Mouse (Mus musculus) MEL (cell line): ENCODE results near the gene Slc13a2. TPM values are rescaled to one million over a fixed set of nuclear protein-coding genes. Genes with fewer than 3 reads are reported as not detected.

Experiments
- DNase-seq: peaks from one replicate; pipeline ENCODE4 v3.0.0; 2011; ENCODE audit warnings: low read depth, low spot score
- H3K27ac ChIP-seq: 2 replicates; pipeline ENCODE4 v1.5.1; 2012; ENCODE audit warnings: low read depth, mild to moderate bottlenecking, control low read depth, low read length, moderate library complexity; ENCODE audit not compliant: control insufficient read depth
- H3K27me3 ChIP-seq, 2 experiments: fragments of 150-350 bp in 1 of 2; sonication (generic) in 1 of 2; 2 replicates each; pipeline ENCODE4 v1.6.1; 2012; ENCODE audit warnings: low read length in 2 of 2, mild to moderate bottlenecking in 2 of 2, improper control_type of control experiment in 1 of 2, moderate library complexity in 1 of 2; ENCODE audit not compliant: insufficient read depth in 2 of 2, control insufficient read depth in 1 of 2
- H3K36me3 ChIP-seq, 2 experiments: 2 replicates each; pipeline ENCODE4 v1.6.1; 2012 to 2014; ENCODE audit warnings: low read length in 2 of 2, improper control_type of control experiment in 1 of 2, inconsistent platforms in 1 of 2, mild to moderate bottlenecking in 1 of 2; ENCODE audit not compliant: insufficient read depth in 2 of 2, control insufficient read depth in 1 of 2
- H3K4me1 ChIP-seq, 2 experiments: fragments of 150-350 bp in 1 of 2; sonication (generic) in 1 of 2; 2 replicates each; pipeline ENCODE4 v1.6.1; 2012; ENCODE audit warnings: low read length in 2 of 2, improper control_type of control experiment in 1 of 2, mild to moderate bottlenecking in 1 of 2; ENCODE audit not compliant: insufficient read depth in 2 of 2, control insufficient read depth in 1 of 2
- H3K4me3 ChIP-seq, 2 experiments: fragments of 150-350 bp in 1 of 2; sonication (generic) in 1 of 2; 2 replicates each; pipeline ENCODE4 v1.5.1; 2012; ENCODE audit warnings: low read depth in 2 of 2, low read length in 2 of 2, mild to moderate bottlenecking in 2 of 2, moderate library complexity in 2 of 2, control low read depth in 1 of 2, improper control_type of control experiment in 1 of 2; ENCODE audit not compliant: control insufficient read depth in 1 of 2, insufficient read depth in 1 of 2
- H3K79me2 ChIP-seq: 2 replicates; pipeline ENCODE4 v1.6.1; 2012; ENCODE audit warnings: mild to moderate bottlenecking, low read length, moderate library complexity; ENCODE audit not compliant: control insufficient read depth, poor library complexity, insufficient read depth
- H3K9ac ChIP-seq: 2 replicates; pipeline ENCODE4 v1.6.1; 2012; ENCODE audit warnings: low read depth, mild to moderate bottlenecking, control low read depth, low read length, moderate library complexity; ENCODE audit not compliant: control insufficient read depth, poor library complexity, severe bottlenecking
- H3K9me3 ChIP-seq: fragments of 150-350 bp; sonication (generic); replicated peaks from 2 replicates; pipeline ENCODE4 v1.6.1; 2012; ENCODE audit warnings: mild to moderate bottlenecking, low read length, improper control_type of control experiment, moderate library complexity; ENCODE audit not compliant: insufficient read depth
- CHD2 ChIP-seq: IDR thresholded peaks from 2 replicates; pipeline ENCODE4 v1.6.1; 2011; ENCODE audit warnings: low read length, improper control_type of control experiment
- ELF1 ChIP-seq: IDR thresholded peaks from 2 replicates; pipeline ENCODE4 v1.6.1; 2014; ENCODE audit warnings: low read depth, mild to moderate bottlenecking, inconsistent platforms, low read length, improper control_type of control experiment, moderate library complexity
- GATA1 ChIP-seq: IDR thresholded peaks from 2 replicates; pipeline ENCODE4 v1.6.1; 2011; ENCODE audit warnings: low read depth, low read length, improper control_type of control experiment
- JUND ChIP-seq: IDR thresholded peaks from 2 replicates; pipeline ENCODE4 v1.6.1; 2011; ENCODE audit warnings: low read depth, mild to moderate bottlenecking, improper control_type of control experiment, low read length
- MAFK ChIP-seq: IDR thresholded peaks from 2 replicates; pipeline ENCODE4 v1.6.1; 2011; ENCODE audit warnings: low read depth, mild to moderate bottlenecking, low read length, improper control_type of control experiment, borderline replicate concordance
- MAX ChIP-seq: IDR thresholded peaks from 2 replicates; pipeline ENCODE4 v1.6.1; 2011; ENCODE audit warnings: low read length, improper control_type of control experiment
- MAZ ChIP-seq: IDR thresholded peaks from 2 replicates; pipeline ENCODE4 v1.6.1; 2012; ENCODE audit warnings: low read depth, mild to moderate bottlenecking, inconsistent platforms, low read length, improper control_type of control experiment
- MEF2A ChIP-seq: IDR thresholded peaks from 2 replicates; pipeline ENCODE4 v1.6.1; 2014; ENCODE audit warnings: low read depth, mild to moderate bottlenecking, inconsistent platforms, low read length, improper control_type of control experiment; ENCODE audit not compliant: poor library complexity, insufficient replicate concordance, severe bottlenecking; ENCODE audit errors: extremely low read depth
- MXI1 ChIP-seq: IDR thresholded peaks from 2 replicates; pipeline ENCODE4 v1.6.1; 2011; ENCODE audit warnings: mild to moderate bottlenecking, low read depth, low read length, improper control_type of control experiment
- MYB ChIP-seq: IDR thresholded peaks from 2 replicates; pipeline ENCODE4 v1.6.1; 2011; ENCODE audit warnings: mild to moderate bottlenecking, low read depth, low read length, improper control_type of control experiment
- NELFE ChIP-seq: IDR thresholded peaks from 2 replicates; pipeline ENCODE4 v1.6.1; 2011; ENCODE audit warnings: low read depth, low read length, improper control_type of control experiment
- POLR2A ChIP-seq, 2 experiments: IDR thresholded peaks; 2 replicates each; pipeline ENCODE4 v1.6.1; 2011 to 2012; ENCODE audit warnings: low read length in 2 of 2, mild to moderate bottlenecking in 2 of 2, control low read depth in 1 of 2, improper control_type of control experiment in 1 of 2, low read depth in 1 of 2, moderate library complexity in 1 of 2; ENCODE audit not compliant: control insufficient read depth in 1 of 2, insufficient read depth in 1 of 2, poor library complexity in 1 of 2
- POLR2AphosphoS2 ChIP-seq: IDR thresholded peaks from 2 replicates; pipeline ENCODE4 v1.6.1; 2011; ENCODE audit warnings: low read length, improper control_type of control experiment
- RAD21 ChIP-seq: IDR thresholded peaks from 2 replicates; pipeline ENCODE4 v1.6.1; 2011; ENCODE audit warnings: mild to moderate bottlenecking, low read depth, low read length, improper control_type of control experiment
- USF1 ChIP-seq: IDR thresholded peaks from 2 replicates; pipeline ENCODE4 v1.6.1; 2014; ENCODE audit warnings: low read depth, mild to moderate bottlenecking, inconsistent platforms, low read length, improper control_type of control experiment, moderate library complexity
- ZC3H11A ChIP-seq: IDR thresholded peaks from 2 replicates; pipeline ENCODE4 v1.6.1; 2012; ENCODE audit warnings: low read depth, mild to moderate bottlenecking, inconsistent platforms, low read length, improper control_type of control experiment
- polyA plus RNA-seq, 2 experiments: library from polyadenylated mRNA; stranded (reverse) in 1 of 2; unstranded in 1 of 2; fragments of >175 nt in 1 of 2; fragments of >200 nt in 1 of 2; gene quantifications; 2 replicates each; pipeline versions ENCODE4 v1.2.1 to v1.2.4; 2012; ENCODE audit warnings: low replicate concordance in 2 of 2, low read depth in 1 of 2; ENCODE audit not compliant: insufficient read length in 2 of 2, insufficient read depth in 1 of 2, missing spikeins in 1 of 2
- total RNA-seq: library from RNA; depleted of rRNA; stranded (reverse); fragments of 300-350 nt; gene quantifications from 2 replicates; pipeline ENCODE4 v1.2.3, GENCODE M21; 2012

Slc13a2 gene
- total and polyA plus RNA-seq, 3 experiments: not detected

DNA sequence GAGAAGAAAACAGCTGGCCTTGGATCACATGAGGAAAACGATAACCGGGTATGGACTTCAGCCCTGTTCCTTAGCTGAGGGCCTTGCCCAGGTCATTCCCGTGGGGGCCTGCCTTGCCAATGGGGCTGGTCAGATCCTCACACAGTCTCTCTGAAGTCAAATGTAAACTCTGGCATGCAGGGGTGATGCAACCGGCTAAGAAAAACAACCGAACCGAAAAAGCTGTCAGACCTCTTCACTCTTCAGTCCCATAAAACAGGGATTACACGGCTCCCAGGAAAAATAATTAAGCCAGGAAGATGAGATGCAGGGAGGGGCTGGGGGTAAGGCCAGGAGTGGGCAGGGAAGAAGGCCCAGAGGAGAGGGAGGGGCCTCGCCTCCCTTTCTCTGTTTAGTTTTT lies 57.9 kb downstream of the Slc13a2 start:
- H3K4me3 ChIP-seq: no peak overlapping the region
- no peak for DNase-seq
- no peak for TF ChIP-seq MAFK
- no peak for TF ChIP-seq MAX
- H3K27ac ChIP-seq: no peak overlapping the region
- peaks cover 13 to 19% of the 10 kb centered on the region in 2 experiments for H3K27me3 ChIP-seq
- H3K79me2 ChIP-seq: no peaks in the 10 kb centered on the region
- H3K9ac ChIP-seq: no peak overlapping the region
- no peaks in the 10 kb centered on the region; a peak in 1 of 4 replicates for H3K36me3 ChIP-seq
- peaks cover 0 to 10% of the 10 kb centered on the region in 2 experiments; a peak in 2 of 4 replicates for H3K4me1 ChIP-seq
- H3K9me3 ChIP-seq: no peaks in the 10 kb centered on the region

DNA sequence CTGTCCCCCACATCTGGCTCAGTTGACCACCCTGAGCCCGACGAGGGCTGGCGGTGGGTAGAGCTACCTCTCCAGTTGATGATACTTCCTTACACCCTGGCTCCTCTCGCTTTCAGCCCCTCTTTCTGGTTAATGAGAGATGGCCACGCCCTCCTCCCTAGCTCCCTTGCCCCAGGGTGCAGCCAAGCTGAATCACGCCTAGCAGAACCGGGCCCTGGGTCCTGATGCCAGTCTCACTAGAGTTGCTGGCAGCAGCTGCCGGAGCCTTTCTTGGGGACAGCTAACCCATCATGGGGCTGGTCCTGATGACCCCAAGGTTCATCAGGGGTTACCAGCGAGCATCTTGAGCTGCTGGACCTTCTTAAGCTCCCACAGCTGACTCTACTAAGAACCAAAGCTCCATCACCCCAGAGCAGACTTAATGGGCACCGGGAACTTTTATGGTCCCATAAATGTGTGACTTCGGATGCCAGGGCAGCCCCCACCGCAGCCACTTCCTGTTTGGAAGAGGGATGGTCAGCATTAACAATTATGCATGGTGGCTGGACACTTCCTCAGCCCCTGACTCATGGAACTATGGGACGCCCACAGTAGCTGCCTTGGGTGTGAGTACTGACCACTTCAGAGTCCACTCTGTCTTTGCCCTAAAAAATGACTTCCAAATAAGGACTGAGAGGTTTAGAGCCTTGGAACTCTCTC lies 58.6 kb downstream of the Slc13a2 start:
- H3K9me3 ChIP-seq: no peaks in the 10 kb centered on the region
- TF ChIP-seq POLR2AphosphoS2 (no peak), POLR2A (IDR thresholded peaks at IDR 0.05; ENCODE audit: control insufficient read depth in 1 of 2, insufficient read depth in 1 of 2, low read depth in 1 of 2, low read length in 2 of 2, poor library complexity in 1 of 2) (no peak), RAD21 (no peak), MAFK (no peak), CHD2 (no peak), NELFE (no peak), JUND (no peak), MXI1 (no peak), MEF2A (no peak), MYB (no peak), GATA1 (no peak), MAZ (no peak), USF1 (no peak), ZC3H11A (no peak), ELF1 (no peak)
- H3K4me1 ChIP-seq: peaks cover 0 to 10% of the 10 kb centered on the region in 2 experiments; a peak in 2 of 4 replicates
- no peak overlapping the region for H3K27ac ChIP-seq
- no peak for DNase-seq
- H3K9ac ChIP-seq: no peak overlapping the region
- H3K36me3 ChIP-seq: no peaks in the 10 kb centered on the region; a peak in 1 of 4 replicates
- no peaks in the 10 kb centered on the region for H3K79me2 ChIP-seq
- peaks cover 12 to 15% of the 10 kb centered on the region in 2 experiments for H3K27me3 ChIP-seq
- H3K4me3 ChIP-seq: no peak overlapping the region
